Mouse (Mus musculus) embryo, embryonic 11 days (tissue): Measurements from ENCODE around the gene Fam163b.

Experiments
- DNase-seq: peaks from one replicate; pipeline ENCODE4 v3.0.0-alpha.2; 2015

Gene Fam163b

DNA sequence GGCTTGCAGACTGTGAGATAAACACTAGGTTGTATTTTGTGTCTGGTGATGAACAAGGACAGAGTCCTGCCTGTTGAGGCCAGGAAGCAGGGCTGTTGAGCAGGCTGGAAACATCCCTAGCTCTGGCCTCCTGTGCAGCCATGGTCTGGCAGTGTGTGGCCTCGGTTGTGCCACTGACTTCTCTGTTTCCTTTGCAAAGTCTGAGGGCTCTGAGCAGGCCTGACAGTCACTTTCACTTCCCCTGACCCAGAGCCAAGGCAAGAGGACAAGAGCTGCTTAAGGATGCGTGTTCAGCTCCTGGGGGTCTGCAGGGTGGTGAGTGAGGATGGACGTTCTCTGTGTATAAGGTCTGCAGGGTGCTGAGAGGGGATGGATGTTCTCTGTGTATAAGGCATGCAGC, 13.3 kb downstream of the Fam163b start:
- DNase-seq, result no peak

DNA sequence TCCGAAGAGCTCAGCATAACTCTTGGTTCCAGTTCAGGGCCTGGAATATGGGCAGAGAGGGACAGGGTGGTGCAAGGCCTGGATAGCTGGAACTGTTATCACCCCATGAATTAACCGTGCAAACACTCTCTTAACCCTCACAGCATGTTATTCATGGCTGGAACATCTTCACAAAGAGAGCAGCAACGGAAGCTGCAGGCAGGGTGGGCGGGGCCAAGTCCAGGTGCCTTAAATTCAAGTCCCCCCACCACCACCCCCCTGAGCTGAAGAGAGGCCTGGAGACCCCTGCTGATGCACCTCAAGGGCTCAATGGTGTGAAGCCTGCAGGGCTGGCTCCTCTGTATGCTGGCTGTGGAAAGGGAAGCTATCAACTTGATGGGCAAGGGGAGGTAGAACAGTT, 15.8 kb downstream of the Fam163b start:
- DNase-seq, result no peak

DNA sequence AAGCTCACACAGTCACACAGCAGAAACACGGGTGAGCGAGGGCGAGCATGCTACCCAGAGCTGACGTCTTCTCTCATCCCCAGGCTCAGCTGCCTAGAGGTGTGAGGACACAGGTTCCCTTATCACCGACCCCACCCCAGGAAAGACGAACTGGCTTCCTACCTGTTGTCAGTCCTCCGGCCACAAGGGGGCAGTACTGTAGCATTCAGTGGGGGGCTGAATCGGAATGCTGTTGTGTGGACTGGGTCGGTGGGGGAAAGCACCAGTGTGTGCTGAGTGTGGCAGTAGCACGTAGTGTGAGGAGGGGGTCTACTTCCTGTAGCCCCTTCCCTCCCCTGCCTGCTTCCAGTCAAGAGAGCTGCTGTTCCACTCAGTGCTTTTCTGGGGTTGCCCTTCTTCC, 16.3 kb downstream of the Fam163b start:
- peak; percentile 53 for DNase-seq

DNA sequence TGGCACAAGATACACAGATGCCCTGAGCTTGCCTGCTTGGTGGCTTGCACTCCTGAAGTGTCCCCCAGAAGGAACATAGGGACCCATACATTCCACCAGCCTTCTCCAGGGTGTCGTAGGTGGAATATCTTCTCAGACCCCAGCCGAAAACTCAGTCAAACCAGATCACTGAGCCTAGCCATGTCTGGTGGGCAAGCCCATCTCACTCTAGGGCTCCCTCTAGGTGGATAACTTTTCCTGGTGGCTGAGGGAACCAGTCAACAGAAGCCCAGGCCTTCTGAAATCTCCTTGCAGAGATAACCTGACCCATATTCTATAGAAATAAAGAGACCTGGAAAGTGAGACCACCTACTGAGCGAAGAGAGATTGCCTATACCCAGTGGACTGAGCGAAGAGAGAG, 19.2 kb downstream of the Fam163b start:
- no peak for DNase-seq

DNA sequence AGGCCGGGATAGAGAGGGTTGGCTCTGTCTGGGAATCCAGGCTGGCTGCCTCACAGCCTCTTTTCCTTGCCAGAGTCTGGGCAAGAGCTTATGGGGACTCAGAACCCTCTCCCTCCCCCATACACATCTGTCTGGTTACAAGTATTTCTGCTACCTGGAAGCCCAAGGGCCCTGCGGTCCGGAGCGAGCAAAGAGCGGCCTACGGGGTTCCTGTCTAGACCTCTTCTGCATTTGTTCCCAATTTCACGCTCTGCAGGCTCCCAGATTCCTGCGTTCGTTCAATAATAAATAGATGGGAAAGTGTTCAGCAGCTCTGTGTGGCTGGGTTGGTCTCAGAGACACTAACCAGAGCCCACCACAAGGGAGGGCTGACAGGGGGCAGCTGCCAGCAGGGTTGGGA, 19.7 kb downstream of the Fam163b start:
- DNase-seq, result peak; percentile 43

DNA sequence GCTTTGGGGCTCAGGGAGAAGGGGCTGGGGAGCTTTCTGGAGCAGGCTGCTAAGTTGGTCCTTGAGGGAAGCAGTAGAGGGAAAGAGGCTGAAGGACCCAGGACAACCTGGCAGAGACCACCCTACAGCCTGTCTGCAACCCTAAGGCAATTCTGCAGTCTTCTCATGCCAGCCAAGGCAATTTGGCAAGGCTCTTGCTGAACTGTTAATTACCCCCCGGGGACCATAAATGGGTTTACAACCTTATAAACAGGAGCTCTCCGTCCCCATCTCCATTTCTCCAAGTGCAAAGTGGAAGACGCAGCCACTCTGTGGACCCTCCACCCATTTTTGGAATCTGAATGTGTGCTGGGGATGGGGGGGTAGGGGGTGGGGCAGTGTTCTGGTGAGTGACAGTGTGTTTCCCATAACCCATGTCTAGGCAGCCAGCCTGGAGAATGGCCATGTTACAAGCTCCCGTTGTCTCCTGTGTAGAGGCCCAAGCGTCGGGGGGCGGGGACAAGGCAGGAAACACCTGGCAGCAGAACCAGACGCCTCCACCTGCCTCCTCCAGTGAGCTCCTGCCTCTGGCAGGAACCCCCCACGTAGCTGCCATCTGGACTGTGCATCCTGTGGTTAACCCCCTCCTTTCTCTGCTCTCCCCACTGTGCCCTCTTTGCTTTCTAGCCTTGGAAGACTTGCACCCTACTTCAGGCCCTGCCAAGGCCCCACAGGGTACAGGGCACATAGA, 20.5 kb downstream of the Fam163b start:
- peak; percentile 74 for DNase-seq

DNA sequence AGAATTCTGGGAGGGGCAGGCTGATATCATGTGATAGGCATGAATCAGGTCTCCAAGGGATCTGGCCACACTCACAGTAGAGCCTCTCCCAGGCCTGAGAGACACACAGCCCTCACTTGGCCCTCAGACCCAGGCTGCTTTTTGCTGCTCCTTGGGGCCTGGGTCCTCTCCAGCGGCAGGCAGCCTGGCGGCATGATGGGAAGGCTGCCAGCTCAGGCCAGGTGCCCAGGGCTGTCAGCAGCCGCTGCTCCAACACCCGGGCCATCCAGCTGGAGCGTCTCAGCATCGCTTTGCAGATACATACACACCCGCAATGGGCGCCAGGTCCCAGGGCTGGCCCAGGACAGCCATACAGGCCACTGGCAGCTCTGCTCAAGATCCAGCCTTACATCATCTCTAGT, 22.1 kb downstream of the Fam163b start:
- DNase-seq, result no peak

DNA sequence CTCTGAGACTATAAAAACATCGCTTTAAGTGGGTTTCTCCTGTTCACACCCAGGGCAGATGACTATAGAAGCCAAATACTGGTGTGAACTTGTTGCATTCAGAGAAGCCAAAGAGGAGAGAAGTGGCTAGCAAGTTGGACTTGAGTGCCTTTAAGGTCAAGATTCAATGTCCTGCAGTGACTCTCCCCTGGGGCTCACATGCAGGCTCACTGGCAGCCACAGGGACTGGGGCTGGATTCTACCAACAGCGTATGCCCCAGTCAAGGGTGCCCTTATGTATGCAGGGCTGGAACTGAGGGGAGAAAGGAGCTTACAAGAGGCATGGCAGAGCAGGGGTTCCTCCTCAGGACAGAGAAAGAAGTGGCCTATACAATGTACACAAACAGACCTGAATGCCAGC, 22.5 kb downstream of the Fam163b start:
- DNase-seq, result no peak

DNA sequence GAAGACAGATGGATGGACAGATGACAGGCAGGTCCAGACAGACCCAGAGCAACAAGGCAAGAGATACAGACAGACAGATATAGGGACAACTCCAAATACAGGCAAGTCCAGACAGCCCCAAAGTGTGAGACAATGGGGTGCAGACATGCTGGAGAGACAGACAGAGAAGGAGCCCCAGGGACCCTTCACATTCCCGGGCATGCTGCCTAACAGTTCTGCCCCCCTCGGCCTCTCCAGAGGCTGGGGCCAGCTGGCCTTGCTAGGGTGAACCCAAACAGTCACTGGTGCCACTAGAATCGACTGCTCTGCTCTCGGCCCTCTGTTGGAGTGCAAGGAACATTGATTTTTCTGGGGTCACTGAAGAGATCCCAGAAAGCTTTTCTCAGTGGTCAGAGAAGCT, 23.8 kb downstream of the Fam163b start:
- DNase-seq, result no peak

DNA sequence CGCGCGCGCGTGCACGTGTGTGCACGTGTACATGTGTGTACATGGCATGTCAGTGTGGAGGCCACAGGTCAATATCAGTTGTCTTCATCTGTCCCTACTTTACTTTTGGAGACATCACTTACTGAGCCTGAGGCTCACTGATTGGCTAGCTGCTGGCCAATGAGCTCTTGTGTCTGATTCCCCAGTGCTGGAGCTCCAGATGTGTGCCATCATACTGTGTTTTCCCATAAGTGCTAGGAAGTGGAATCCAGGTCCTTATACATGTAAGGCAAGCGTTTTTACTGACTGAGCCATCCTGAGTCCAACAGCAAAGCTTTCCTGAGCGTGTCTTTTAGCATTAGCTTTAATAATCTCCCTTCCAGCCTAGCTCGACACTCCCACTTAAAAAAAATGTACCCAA, 28.1 kb downstream of the Fam163b start:
- no peak for DNase-seq

DNA sequence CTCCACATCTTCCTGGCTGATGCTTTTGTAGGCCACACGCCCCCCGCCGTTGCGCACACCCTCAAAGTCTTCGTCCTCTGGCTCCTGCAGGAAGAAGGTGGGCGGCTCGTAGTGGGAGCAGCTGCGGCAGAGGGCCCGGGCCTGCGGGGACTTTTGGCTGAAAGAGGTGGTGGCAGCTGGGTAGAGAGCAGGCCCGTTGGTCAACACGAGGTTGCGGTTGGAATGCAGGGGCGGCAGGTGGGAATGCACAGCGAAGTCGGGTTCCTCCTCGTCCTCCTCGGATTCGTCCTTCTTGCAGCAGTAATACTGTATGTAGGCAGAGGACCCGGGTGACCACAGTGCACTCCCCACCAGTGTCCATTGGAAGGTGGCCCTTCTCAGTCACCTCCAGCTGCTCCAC, 29.7 kb downstream of the Fam163b start:
- DNase-seq, result no peak

DNA sequence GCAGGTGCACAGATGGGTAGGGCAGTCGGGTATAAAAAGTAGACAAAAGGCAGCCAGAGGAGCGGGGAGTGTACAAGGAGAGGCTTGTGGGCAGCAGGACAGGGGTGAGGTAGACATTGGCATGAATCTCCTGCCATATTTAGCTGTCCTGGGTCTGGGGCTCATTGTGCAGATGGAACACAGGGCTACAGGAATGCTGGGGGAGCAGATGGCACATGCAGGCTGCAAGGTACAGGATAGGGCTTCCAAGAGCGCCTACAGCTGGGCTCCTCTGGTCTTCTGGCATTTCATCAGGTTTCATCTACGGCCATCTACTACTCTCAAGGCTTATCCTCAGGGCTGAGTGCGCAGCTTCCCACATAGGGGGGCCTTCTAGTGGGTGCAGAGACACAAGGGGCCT, 33.2 kb downstream of the Fam163b start:
- no peak for DNase-seq

DNA sequence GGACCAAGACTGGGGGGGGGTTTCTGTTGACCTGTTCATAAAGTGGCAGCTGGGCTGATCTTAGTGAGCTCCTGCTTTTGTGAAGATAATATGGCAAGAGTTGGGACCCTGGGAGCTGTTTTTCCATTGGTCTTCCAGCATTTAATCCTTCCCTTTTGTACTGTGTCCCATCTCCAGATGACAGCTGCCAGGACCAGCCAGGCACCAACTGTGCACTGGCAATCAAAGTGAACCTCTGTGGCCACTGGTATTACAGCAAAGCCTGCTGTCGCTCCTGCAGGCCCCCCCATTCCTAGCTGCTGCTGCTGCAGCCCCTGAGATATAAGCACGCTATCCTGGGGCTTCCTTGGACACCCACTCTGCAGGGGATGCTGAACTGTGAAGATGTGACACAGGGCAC, 34.1 kb downstream of the Fam163b start:
- no peak for DNase-seq

DNA sequence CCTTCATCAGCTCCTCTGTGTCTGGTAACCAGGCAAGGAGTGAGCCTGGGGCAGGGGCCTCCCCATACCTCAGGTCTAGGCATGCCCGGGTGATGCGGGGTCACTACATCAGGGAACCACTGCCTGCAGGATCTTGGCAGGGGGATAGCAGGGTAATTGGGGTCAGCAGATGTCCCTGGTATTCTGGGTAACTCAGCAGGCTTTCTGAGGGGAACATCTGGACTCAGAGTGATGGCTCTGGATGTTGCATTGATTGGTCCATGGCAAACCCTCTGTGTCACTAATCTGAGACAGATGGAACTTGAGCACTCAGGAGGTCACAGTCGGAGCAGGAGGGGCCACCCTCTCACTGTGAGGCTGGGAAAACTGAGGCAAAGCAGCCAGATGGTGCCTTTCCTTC, 35.5 kb downstream of the Fam163b start:
- DNase-seq, result peak; percentile 50

DNA sequence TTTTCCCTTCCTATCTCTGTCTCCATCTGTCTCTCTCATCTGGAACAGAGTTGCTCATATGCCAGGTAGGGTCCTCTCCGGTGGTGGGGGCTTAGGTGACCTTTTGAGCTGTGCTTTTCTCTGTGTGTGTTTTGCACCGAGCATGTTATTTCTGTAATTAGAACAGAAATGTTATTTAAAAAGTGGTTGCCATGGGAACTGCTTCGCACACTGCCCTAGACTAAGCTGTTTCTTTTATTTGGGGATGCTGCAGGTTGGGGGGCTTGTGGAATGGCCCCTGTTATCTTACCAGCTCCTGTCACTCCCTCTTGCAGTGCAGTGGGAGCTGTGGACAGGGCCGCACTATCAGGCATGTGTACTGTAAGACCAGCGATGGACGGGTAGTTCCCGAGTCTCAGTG, 38.7 kb downstream of the Fam163b start:
- no peak for DNase-seq

DNA sequence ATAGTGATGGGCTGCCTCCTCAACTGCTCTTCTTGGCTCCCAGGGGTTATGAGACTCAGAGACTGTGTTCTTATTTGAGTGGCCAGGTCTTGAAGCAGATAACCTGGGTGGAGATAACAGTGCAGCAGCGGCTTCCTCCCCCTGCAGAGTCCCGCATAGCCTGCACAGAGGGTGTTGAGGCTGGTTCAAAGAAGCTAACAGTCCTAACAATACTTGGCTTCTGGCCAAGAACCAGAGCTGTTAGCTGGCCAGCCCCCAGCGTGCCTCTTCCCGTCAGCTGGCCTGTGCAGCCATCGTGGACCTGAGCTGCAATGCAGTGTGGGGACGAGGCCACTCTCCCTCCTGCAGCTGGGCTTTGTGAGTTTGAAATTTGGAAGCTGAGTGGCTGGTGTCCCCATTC, 44.5 kb downstream of the Fam163b start:
- DNase-seq, result peak; percentile 74

DNA sequence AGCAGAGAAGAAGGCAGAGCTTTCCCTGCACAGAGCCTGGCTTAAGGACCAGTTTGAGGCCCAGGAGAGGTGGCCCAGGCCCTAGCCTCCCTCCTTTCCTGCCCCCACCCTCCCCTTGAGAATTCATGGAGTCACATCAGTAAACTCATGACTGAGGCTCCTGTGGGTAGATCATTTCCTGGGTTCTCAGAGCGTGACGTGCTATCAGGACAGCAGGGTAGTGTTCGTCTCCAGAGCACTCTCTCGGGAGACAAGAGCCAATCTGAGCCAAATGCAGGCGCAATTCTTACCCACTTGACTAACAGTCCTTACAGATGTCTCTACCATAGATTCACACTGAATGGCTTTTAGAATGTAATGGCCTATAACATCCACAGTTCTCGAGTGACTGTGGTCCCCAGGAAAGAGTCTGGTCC, 45.0 kb downstream of the Fam163b start:
- DNase-seq, result no peak

DNA sequence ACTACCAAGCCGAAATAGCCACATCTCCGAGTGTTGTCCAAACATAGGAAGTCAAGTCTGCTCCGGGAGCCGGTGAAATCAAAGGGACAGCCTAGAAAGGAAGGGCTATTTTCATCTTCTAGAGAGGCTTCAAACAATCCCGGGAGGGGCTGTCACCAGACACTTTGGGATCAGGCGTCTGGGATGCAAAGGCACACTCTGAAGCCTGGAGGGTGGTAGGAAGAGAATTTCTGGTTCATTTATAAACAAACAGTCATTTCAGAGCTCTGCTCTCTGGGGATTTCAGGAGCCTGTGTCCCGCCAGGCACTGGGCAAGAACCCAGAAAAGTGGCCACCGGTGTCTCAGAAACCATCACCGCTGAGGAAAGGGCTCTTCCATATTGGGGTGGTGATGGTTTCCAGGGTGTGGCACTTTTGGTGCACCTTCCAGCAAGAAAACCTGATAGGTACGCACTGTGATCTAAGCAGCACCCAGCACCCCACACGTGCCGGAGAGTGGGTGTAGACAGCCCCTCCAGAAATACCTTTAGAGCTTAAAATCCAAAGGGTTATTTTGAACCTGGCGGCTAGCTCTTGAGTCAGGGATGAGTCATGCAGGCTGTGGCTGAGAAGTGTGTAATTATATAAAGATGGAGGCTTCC, 45.8 kb downstream of the Fam163b start:
- DNase-seq, result no peak

DNA sequence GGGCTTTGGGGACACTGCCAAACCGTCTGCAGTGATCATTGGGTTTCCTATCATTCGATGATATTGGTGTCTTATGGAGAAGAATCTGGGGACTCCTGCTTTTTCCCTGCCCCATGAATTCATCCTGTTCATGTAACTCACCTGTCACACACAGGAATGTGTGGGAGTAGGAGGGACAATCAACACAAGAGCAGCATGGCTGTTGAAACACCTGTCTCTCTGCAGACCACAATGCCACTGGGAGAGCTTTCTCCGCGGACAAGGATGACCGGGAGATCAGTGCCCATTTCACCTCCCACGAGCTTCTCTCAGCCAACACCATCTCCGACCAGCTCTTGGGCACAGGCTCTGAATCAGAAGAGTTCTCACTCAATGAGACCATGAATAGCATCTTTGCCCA, 47.1 kb downstream of the Fam163b start:
- no peak for DNase-seq

DNA sequence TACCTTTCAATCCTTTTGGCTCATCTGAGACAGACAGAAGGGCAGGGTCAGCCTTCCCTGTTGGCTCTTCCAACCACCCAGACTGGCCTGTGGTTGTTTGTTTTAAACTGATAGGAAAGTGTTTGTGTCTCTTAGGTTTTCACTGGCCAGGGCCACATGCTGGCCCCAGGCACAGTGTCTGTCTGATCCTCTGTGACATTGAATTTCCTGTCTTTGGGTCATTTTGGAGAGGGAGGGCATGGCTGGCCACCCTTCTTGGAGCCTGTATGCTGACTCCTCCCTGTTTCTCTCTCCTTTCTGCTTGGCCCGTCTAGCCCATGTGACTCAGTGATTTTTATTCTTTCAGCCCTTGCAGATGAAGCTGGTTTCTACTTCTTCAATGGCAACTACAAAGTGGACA, 53.1 kb downstream of the Fam163b start:
- no peak for DNase-seq

DNA sequence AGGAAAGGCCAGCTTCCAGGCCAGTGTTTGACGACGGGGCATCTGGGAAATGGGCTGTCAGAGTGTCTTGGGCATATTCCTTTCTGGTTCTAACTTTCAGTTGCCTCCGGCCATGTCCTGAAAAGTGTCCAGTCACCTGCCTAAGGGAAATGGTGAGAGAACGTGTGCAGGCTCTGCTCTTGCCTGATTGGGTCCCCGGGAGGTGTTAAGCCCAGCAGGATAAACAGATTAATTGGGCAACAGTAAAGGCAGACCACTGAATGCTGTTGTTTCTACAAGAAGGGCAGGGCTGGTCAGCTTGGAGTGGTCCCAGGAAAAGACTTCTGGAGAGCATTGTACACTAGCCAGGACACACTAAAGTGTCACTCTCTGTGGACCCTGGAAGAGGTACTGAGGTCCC, 53.6 kb downstream of the Fam163b start:
- no peak for DNase-seq

DNA sequence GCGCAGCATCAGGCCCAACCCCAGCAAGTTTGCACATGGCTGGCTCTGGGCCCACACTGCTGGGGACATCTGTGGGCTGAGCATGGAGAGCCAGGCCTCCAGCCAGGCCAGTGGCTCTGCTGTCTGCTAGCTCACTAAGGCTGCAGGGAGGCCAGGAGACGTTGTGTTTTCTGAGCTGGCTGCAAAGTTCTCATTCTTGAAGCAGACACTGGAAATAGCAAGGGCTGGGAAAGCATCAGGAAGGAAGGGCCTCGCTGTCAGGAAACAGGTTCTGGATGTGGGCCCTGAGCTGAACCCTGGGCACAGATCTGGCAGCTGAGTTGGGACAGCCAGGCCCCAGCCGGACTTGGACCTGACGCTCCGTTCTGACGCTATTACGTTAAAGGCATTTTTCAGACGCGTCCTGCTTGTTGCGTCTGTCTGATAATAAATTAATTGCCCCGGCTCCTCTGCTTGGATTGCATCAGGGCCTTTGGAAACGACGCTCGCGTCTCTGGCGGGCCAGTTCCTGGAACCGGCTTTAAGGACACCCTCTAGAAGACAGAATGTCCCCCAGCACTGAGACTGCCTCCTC, 54.1 kb downstream of the Fam163b start:
- no peak for DNase-seq

DNA sequence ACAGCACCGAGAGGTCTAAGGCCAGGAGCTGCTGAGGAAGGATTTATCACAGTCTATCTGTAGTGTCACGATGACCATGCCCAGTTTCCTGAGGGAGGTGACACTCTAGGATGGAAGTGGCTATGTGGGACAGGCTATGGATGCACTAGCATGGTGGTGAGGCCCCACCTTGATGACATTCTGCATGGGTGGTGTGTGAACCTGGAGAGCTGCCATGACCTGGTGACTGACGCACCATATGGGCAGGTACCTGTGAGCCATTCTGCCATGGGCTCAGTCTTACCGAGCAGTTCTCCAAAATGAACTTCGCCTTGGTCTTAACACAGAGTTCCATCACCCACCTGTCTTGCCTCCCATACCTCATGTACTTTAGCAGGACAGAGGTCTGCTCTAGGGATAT, 54.7 kb downstream of the Fam163b start:
- no peak for DNase-seq

DNA sequence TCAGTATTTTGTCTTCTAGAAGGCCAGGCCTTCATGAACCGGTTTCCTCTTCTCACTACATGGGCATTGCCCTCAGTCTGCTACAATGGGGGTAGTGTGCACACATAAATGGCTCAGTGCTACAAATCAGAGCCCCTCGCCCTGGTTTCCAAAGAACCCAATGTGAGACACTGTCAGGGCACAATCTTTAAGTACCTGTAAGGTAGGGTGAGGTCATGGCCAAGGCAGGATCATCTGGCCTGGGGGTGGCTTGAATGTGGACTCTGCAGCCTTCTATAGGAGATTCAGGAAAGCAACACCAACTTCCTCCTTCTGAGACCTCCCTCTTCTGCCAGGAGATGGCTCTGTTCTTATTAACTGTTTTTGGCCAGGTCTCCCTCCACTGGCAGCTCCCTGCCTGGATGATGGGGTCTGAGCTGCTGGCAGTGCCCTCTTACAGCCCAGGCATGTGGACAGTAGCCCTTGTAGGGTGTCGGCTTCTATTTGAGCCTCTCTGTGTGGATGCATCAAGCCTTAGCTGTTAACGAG, 55.7 kb downstream of the Fam163b start:
- no peak for DNase-seq
